Mouse (Mus musculus) gastrocnemius, adult 2 months (tissue): ENCODE data around the gene Cdh15. TPM values are rescaled to one million over a fixed set of nuclear protein-coding genes. Genes with fewer than 3 reads are reported as not detected.

Experiments used
- DNase-seq: peaks from one replicate; pipeline ENCODE4 v3.0.0; 2022
- H3K27ac ChIP-seq: fragments of 200-600 bp; 2 replicates; pipeline ENCODE4 v1.8.1; 2022; ENCODE audit warnings: mild to moderate bottlenecking
- H3K4me3 ChIP-seq: fragments of 200-600 bp; 2 replicates; pipeline ENCODE4 v1.8.1; 2022; ENCODE audit warnings: mild to moderate bottlenecking, moderate library complexity
- CTCF ChIP-seq: fragments of 200-600 bp; IDR thresholded peaks from 2 replicates; pipeline ENCODE4 v1.8.1; 2022; ENCODE audit warnings: antibody characterized with exemption, mild to moderate bottlenecking, moderate library complexity
- intact Hi-C: fragments of 180-260 bp; cut with DNase I; formaldehyde crosslinking; loops from one replicate; pipeline ENCODE4 v1.15.1; 2025
- total RNA-seq, 2 experiments: library from RNA; stranded (reverse); gene quantifications; 2 replicates each; pipeline ENCODE4 v1.2.3; 2021

Cdh15 gene
- total RNA-seq, 2 experiments from 2014 or later, result 19.0 to 22.8 TPM

DNA sequence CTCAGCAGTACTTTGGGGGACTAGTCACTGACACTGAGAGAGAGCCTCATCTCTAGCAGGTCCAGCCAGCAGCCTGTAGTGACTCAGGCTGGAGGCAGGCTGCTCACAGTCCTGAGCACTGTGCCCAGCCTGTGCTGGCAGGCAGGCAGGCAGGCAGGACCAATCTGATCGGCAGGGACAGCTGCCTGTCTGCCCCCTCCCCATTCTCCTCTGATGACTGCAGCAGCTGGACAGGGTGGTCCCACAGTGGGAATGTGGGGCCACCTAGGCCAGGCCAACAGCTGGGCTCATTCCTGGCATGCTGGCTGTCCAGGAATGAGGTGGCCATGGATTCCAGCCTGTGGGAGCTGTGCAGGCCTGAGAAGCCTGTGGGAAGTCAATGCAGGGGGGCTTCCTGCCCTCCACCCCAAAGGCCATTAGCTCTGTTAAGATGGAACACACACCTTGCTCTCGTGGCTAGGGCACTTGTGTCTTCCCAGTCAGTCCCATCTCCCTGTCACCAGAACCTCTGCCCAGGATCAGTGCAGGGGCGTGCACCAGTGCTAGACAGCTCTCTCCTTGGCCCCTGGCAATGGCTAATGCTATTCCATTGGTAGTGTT, 3.0 kb downstream of the Cdh15 start:
- intact Hi-C loops, result loop anchor here (5.0 kb wide), 2 partner anchors 52 to 217 kb away; no protein-coding TSS in a partner anchor
- TF ChIP-seq CTCF, result no peak
- DNase-seq, result no peak
- Histone ChIP-seq H3K4me3 (no peak overlapping the region), H3K27ac (no peak overlapping the region)

DNA sequence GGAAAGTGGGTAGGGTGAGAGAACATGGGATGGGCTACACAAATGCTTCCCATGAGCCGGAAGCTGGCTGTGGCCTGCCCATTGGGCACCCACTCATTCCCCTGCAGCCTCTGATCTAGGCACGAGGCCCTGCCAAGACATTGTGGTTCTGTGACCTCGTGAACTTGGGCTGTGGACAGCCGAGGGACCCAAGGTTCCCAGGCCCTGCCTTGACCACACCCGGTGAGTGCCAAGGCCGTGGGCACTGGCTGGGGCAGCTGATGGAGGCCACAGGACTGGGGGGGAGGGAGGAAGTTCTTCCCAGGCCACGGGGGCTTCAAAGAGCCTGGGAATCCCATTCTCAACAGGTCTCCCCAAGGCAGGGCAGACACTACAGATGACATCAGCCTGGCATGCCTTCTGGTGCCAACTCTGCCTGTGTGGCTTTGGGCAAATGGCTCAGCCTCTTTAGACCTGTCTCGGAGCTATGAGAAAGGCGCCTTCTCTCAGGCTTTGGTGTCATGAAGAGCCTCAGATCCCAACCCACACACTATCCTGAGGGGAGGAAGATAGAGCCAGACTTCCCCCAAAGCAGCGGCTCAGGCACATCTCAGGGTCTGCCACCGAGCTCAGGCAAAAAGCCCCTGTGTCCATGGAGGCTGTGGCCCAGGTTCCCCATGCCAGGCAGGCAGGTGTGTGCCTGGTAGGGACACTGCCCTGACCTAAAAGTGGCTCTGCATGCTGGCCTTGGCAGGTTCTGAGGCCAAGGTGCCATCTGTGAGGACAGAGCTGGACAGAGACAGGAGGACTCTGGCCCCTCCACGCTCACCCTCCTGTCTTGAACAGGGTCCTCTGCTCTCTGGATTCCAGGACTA, 4.2 kb downstream of the Cdh15 start:
- H3K4me3 ChIP-seq, result no peak overlapping the region

DNA sequence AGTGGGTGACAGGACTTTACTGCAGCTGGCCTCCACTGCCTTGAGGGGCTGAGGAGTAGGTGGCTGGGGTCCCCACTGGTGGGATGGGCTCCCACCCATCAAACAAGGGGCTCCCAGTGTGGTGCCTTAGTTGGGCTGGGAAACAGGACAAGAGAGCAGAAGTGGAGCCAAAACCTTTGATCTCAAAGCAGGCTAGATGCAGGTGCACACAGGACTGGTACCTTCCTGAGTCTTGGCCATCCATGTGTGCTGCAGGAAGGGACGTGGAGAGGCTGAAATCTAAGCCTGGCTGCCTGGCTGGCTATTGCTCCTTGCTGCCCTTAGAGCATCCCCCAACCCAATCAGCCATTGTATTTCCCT, 4.8 kb downstream of the Cdh15 start:
- no peak for DNase-seq
- TF ChIP-seq CTCF, result no peak
- H3K4me3 ChIP-seq, result no peak overlapping the region
- intact Hi-C loops, result loop anchor here (5.0 kb wide), 2 partner anchors 50 to 215 kb away; no protein-coding TSS in a partner anchor
- H3K27ac ChIP-seq, result no peak overlapping the region

More for the DNA sequence above, 4.2 kb downstream of the Cdh15 start:
- intact Hi-C loops, result loop anchor here (5.0 kb wide), 2 partner anchors 50 to 215 kb away; no protein-coding TSS in a partner anchor
- H3K27ac ChIP-seq, result no peak overlapping the region
- DNase-seq, result no peak
- TF ChIP-seq CTCF, result no peak

DNA sequence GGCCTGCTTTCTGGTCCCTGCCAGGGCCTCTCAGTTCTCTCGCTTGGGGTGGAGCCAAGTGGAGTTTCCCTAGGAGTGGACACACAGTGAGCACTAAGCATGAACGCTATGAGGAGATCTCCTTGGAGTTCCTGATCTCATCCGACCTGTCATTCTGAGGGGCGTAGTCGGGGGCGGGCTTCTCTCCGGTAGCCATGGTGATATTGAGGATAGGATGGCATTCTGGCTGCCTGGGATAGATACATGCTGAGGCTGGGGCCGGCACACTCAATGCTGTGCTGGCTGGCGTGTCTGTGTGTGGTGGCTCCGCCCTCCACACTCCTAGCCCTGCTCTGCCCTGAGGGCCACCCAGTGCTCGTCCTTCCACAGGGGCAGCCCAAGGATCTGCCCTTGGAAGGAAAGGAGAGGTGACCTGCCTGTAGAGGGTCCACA, 5.6 kb downstream of the Cdh15 start:
- no peak for TF ChIP-seq CTCF
- DNase-seq, result peak; percentile 83
- Histone ChIP-seq H3K27ac (no peak overlapping the region), H3K4me3 (peak overlapping the region; percentile 21; the same call in 1 of the 2 replicates)
- intact Hi-C loops, result loop anchor here (5.0 kb wide), 2 partner anchors 49 to 214 kb away; no protein-coding TSS in a partner anchor

DNA sequence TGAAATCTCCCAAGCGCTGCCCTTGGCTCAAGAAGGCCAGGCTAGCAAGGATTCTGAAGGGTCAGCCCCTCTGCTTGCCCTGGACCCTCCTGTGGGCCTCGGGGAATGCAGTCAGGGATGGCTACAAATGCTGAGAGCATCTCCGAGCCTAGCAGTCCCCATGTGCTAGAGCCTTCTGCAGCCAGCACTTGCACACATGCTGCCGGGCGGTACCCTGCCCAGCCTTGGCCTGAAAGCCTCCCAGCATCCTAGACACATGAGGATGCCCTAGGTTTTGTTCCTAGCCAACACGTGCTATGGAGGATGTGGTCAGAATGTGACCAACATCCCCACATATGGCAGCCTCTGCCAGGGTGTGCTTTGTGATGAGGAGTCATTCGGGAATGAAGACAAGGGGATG, 6.6 kb downstream of the Cdh15 start:
- TF ChIP-seq CTCF, result no peak
- no peak for DNase-seq
- H3K27ac ChIP-seq, result no peak overlapping the region
- H3K4me3 ChIP-seq, result no peak overlapping the region
- intact Hi-C loops, result loop anchor here (5.0 kb wide), 2 partner anchors 48 to 213 kb away; no protein-coding TSS in a partner anchor

DNA sequence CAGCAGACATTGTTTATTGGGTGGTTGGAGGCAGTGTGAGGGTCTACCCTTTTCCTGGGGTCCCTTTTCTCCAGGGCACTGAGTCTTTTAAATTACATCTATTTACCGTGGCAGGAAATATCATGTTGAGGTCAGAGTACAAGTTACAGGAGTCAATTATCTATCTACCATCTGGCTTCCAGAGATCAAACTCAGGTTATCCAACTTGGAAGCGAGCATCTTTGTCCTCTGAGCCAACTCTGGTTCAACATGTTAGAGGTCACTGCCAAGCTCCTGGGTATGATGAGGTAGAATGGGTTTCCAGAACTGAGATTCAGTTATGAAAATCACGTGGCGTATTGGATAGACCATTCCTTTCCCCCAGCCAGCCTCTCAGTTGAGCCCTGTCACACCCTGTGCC, 7.4 kb downstream of the Cdh15 start:
- intact Hi-C loops, result no loop called here
- TF ChIP-seq CTCF, result no peak
- DNase-seq, result no peak
- H3K4me3 ChIP-seq, result no peak overlapping the region
- no peak overlapping the region for H3K27ac ChIP-seq

DNA sequence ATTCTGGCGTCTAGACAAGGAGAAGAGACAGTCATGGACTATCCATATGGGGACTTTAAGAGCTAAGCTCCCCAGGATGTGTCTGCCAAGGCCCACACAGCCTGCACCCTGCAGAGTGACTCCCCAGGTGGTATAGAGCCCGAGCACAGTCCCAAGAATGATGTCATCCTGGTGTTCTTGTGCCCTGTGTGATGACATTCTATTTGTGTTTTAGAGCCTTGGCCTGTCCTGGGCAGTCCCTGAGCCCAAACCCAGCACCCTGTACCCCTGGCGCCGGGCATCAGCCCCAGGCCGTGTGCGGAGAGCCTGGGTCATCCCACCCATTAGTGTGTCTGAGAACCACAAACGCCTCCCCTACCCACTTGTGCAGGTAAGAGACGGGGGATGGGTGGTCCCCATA, 8.5 kb downstream of the Cdh15 start:
- intact Hi-C loops, result no loop called here
- DNase-seq, result no peak
- no peak for TF ChIP-seq CTCF
- Histone ChIP-seq H3K27ac (no peak overlapping the region), H3K4me3 (no peak overlapping the region)

DNA sequence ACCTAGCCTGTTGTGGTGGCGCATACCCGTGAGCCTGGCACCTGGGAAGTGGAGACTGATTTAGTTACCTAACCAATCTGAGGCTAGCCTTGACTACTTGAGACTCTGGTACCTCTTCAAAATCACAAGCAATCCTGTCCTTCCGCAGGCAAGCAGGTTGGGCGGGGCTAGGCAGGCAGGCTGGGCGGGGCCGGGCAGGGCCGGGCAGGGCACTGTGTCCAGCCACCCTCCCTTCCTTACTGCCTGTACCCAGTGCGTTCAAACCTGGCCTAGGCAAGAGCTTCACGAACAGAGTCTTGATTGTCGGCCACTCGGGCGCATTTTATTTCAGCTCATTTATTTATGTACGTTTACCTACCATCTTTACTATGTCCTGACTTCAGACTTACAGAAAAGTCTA, 12.1 kb downstream of the Cdh15 start:
- no peak for DNase-seq
- intact Hi-C loops, result no loop called here
- TF ChIP-seq CTCF, result no peak
- Histone ChIP-seq H3K4me3 (no peak overlapping the region), H3K27ac (no peak overlapping the region)

DNA sequence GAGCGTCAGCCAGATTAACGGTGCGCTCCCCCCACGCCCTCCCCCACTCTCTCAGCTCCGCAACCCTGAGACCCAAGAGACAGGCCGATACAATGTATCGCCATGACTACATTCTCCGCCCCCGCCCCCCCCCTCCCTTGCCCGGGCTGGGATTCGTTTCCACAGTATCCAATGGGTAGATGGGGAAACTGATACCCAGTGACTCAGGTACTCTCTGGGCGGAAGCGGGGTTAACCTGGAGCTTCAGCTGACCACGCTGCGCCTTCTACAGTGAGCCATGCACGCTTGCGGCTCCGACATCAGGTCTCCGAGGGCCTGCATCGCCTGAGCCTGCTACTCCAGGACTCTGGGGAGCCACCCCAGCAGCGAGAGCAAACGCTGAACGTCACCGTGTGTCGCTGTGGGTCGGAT, 17.0 kb downstream of the Cdh15 start:
- H3K4me3 ChIP-seq, result peak overlapping the region; percentile 5
- intact Hi-C loops, result no loop called here
- no peak for DNase-seq
- TF ChIP-seq CTCF, result no peak
- no peak overlapping the region for H3K27ac ChIP-seq

DNA sequence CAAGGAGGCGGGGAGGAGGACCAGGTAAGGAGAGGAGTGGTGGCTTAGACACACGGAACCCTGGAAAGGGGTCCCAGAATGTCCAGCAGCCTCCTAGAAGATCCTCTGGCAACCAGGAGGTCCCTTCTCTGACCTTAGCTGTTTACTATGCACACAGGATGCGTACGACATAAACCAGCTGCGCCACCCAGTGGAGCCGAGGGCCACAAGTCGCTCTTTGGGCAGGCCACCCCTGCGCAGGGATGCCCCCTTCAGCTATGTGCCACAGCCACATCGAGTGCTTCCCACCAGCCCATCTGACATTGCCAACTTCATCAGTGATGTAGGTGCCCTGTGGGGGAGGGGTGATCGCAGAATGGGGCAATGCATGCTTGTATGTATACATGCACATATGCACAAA, 17.7 kb downstream of the Cdh15 start:
- Histone ChIP-seq H3K4me3 (no peak overlapping the region), H3K27ac (no peak overlapping the region)
- peak; percentile 12; the same call in 1 of the 2 replicates for TF ChIP-seq CTCF
- intact Hi-C loops, result no loop called here
- no peak for DNase-seq

DNA sequence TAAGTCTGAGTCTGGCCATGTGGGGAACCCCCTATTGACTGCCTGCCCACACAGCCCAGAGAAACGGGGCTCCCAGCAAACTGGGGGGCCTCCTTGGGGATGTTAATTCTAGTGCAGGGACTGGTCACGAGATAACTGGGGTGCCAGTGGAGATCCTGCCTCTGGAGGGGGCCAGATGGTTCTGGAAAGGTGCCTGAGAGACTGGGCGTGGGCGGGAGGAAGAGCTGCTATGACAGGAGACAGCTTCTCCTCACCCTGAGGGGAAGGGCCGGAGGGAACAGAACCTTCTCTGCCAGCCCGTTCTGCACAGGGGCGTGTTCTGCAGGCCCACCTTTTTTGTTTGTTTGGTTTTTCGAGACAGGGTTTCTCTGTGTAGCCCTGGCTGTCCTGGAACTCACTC, 18.5 kb downstream of the Cdh15 start:
- DNase-seq, result no peak
- intact Hi-C loops, result no loop called here

DNA sequence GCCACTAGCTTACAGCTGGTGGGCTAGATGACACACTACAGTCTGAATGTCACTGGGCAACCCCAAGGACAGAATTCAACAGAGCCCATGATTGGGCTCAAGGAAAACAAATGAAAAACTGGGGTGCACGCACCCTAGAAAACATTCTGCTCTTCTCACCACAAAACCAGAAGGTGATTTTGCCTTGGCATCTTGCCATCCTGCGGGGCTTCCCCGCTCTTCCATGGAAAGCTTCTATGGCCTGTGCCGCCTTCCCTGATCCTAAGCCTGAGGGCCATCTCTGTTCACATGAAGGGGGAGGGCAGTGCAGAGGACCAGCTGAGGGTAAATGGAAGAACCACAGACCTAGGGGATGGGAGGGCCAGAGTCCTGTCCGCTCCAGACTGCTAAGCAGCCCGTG, 20.2 kb downstream of the Cdh15 start:
- no peak for DNase-seq
- no peak overlapping the region for H3K27ac ChIP-seq
- intact Hi-C loops, result no loop called here
- no peak for TF ChIP-seq CTCF
- H3K4me3 ChIP-seq, result no peak overlapping the region

More for the DNA sequence above, 18.5 kb downstream of the Cdh15 start:
- H3K4me3 ChIP-seq, result no peak overlapping the region
- no peak for TF ChIP-seq CTCF
- H3K27ac ChIP-seq, result no peak overlapping the region

DNA sequence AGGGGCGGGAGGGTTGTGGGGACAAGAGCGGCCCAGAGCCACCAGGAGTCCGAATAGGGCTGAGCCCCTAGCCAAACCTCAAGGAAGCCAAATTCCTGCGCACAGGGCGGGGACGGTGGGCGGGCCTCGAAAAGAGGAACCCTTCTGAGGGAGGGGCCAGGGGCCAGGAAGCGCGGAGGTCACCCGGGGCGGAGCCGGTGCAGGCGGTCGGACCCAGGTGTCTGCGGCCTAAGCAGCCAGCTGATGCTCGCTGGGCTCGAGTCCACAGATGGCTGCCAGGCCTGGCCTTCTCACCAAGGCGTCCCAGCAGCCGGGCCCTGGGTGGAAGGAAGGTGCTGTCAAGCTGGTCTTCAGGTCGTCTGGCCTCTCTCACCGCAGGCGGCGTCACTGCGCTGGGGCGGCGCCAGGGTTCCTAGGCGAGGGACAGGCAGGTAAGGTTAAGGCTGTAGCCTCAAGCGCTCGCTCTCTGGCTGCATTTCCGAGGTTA, 22.7 kb downstream of the Cdh15 start:
- peak; percentile 61 for DNase-seq
- intact Hi-C loops, result no loop called here
- H3K27ac ChIP-seq, result no peak overlapping the region
- TF ChIP-seq CTCF, result no peak
- H3K4me3 ChIP-seq, result peak overlapping the region; percentile 56
